Mouse (Mus musculus) T-helper 1 cell (primary cell): ENCODE measurements around the gene Stat6.

Source experiments
- in situ Hi-C: fragments of 300-600 bp; cut with MboI, MseI; formaldehyde crosslinking; loops from one replicate; pipeline ENCODE4 v1.15.1; 2025; ENCODE audit warnings: high pct_unique_total_duplicates

Stat6 gene

DNA sequence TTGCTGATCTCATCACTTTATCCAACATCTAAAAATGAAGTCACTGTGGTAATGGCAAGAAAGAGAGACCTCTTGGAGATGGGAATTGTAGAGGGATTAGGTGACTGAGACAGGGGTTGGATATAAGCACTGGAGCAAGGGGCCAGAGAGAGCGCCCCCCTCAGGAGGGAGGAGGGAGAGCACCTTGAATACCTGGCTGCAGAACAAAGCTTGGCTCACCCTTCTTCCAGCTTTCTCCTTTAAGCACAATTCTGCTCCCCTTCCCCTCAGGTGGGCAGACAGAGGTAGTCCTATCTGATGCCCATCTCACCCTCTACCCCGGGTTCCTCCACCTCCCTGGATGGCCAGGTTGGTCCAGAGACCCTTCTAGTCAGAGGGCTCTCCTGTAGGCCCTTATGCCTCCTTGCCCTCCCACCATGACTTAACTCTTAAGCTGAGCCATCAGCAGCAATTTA is 62.0 kb downstream of the Stat6 start, which contains the start of gene Myo1a:
Myo1a (plus strand) TSS at position 405 of the 455 bp plus-strand sequence.
- in situ Hi-C loops, result no loop called here

DNA sequence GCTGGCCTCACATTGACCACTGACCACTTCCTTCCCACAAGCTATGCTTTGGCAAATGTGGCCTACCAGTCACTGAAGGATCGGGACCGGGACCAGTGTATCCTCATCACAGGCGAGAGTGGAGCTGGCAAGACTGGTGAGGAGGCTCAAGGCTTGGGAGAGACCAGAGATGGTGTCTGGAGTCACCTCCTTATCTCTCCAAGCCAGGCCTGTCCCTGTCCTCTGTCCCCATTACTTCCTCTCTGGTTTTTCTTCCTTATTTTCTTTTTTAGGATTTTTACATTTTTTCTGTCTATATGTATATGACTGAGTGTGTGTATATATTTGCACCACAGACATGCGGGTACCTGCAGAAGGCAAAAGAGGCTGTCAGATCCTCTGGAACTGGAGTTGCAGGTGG is 63.0 kb downstream of the Stat6 start:
- in situ Hi-C loops, result no loop called here

DNA sequence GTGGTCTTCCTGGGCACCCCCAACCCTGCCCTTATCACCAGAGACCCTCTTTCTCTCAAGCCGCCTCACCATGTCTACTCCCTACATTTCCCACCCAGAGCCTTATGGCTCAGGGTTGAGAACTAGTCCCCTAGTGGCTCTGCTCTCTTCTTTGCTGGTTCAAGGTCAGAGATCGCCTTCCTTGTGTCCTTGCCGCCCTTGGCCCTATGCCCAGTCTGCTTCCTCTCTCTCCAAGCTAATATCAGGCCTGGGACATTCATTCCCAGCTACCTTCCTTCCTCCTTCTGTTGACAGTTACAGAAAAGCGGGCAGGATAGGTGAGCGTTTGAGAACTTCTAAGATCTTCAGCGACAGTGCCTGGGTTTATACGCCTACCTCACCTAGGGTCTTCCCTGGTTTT is 64.9 kb downstream of the Stat6 start:
- in situ Hi-C loops, result no loop called here

DNA sequence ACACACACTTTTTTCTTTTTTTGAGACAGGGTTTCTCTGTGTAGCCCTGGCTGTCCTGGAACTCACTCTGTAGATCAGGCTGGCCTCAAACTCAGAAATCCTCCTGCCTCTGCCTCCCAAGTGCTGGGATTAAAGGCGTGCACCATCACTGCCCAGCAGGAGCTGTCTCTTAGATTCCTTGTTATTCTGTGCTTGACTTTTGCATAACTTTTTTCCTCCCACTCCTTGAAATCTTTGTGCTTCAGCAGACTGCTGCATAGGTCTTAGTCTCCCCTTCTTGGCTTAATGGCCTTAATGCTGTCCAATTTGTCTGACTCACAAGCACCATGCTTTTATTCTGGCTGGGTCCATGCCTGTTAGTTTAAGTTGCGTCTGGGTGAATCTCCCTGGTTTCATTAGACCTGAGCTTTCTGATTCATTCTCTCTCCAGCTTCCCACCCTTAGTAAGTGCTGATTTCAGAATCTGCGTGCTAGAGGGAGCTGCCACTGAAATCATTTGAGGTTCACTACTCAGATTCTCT is 66.1 kb downstream of the Stat6 start:
- in situ Hi-C loops, result no loop called here

DNA sequence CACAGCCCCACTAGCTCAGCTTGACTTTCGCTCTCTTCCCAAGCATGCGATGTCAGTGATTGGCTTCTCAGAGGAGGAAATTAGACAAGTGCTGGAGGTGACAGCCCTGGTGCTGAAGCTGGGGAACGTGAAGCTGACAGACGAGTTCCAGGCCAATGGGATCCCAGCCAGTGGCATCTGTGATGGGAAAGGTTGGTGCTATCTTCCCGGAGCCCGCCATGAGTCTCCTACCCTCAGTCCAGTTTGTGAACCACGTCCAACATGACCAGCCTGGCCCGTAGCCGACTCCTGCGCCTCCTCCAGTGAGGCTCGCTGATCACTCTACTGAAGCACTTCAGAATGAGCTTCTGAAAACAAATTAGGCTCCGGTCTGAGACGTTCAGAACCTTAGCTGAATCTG is 67.5 kb downstream of the Stat6 start:
- in situ Hi-C loops, result no loop called here
